In the genomic region with DNA sequence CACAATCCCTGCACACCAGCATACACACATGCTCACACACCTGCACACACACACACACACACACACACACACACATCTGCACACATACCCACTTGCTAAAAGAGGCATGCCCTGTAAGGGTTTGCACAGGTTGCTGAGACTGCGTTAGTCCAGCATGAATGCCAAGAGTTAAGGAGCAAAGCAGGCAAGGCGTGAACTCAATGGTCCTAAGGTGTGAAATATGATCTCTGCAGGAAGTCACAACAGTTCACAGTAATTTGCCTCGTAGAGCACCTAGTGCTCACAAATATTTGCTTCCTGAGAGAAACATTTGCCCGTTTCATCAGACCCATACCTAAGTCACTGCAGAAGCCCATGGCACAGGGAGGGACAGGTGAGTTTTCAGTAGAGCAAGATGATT, we compare ENCODE assay signal across 18 mouse cellular contexts. TPM values are rescaled to one million over a fixed set of nuclear protein-coding genes. Genes with fewer than 3 reads are reported as not detected.
"Had no signal": no experiment of that assay in that cellular context is flagged by ENCODE, and none has a peak within 500 bp of the region (broad histone marks: within the 10 kb centered on the region; RNA-seq: fewer than 3 reads in every experiment).

No protein-coding gene starts in this region.

- H3K9me3 ChIP-seq: liver, embryonic 13.5 days; liver, embryonic 15.5 days; megakaryocyte, embryonic 14.5 days; midbrain, embryonic 13.5 days; midbrain, embryonic 15.5 days; neural tube, embryonic 12.5 days; stomach, embryonic 15.5 days had no signal

- H3K27ac ChIP-seq: liver, embryonic 13.5 days; liver, embryonic 15.5 days; macrophage; midbrain, embryonic 13.5 days; midbrain, embryonic 15.5 days; neural tube, embryonic 12.5 days; stomach, embryonic 15.5 days had no signal

- ATAC-seq: liver, postnatal 0 days; midbrain, embryonic 13.5 days; midbrain, embryonic 15.5 days had no signal

- H3K36me3 ChIP-seq: liver, embryonic 13.5 days; liver, embryonic 15.5 days; midbrain, embryonic 15.5 days; stomach, embryonic 15.5 days had no signal

- DNase-seq: liver; liver, embryonic 13.5 days; liver, postnatal 0 days; lung, embryonic 14.5 days; right cerebral cortex, postnatal 14 days; thymus, adult 18-20 months; thymus, postnatal 14 days; thymus, postnatal 36 days had no signal

- H3K27me3 ChIP-seq: midbrain, embryonic 13.5 days; midbrain, embryonic 15.5 days; neural tube, embryonic 12.5 days; stomach, embryonic 15.5 days had no signal

- H3K4me2 ChIP-seq: liver, embryonic 11.5 days; liver, embryonic 13.5 days; liver, embryonic 15.5 days; lung, embryonic 14.5 days; midbrain, embryonic 11.5 days; midbrain, embryonic 13.5 days; midbrain, embryonic 15.5 days; neural tube, embryonic 12.5 days; stomach, embryonic 15.5 days had no signal

- H3K9ac ChIP-seq: liver, embryonic 13.5 days; liver, embryonic 15.5 days; liver, postnatal 0 days; lung, embryonic 14.5 days; midbrain, embryonic 13.5 days; midbrain, embryonic 15.5 days; neural tube, embryonic 12.5 days; stomach, embryonic 15.5 days had no signal

- H3K4me3 ChIP-seq: liver, embryonic 13.5 days; liver, embryonic 15.5 days; megakaryocyte, embryonic 14.5 days; midbrain, embryonic 13.5 days; midbrain, embryonic 15.5 days; neural tube, embryonic 12.5 days; stomach, embryonic 15.5 days had no signal

- H3K4me1 ChIP-seq: liver, embryonic 13.5 days; liver, embryonic 15.5 days; midbrain, embryonic 15.5 days; neural tube, embryonic 12.5 days; stomach, embryonic 15.5 days had no signal

RNA-seq across cellular contexts. Expression of gene 2310030G06Rik, which starts 32.1 kb away (rescaled TPM):
- polyA plus RNA-seq: macrophage had no signal

RNA-seq across cellular contexts. Expression of gene Hspb2, which starts 38.0 kb away (rescaled TPM):
- polyA plus RNA-seq: macrophage; neural tube, embryonic 14.5 days had no signal
